Mouse (Mus musculus): ENCODE measurements around the gene Myo1g. TPM values are rescaled to one million over a fixed set of nuclear protein-coding genes. Genes with fewer than 3 reads are reported as not detected.
A peak's percentile ranks its signal among the peaks of the same experiment; 100 is the strongest.

The Myo1g gene
- total RNA-seq, 1 experiment from 2014 or later, result 1.3 TPM

GRCm38 (mm10) chr11:6488041-6488684, 32.6 kb downstream of the Myo1g start:
- DNase-seq, result no peak

DNA sequence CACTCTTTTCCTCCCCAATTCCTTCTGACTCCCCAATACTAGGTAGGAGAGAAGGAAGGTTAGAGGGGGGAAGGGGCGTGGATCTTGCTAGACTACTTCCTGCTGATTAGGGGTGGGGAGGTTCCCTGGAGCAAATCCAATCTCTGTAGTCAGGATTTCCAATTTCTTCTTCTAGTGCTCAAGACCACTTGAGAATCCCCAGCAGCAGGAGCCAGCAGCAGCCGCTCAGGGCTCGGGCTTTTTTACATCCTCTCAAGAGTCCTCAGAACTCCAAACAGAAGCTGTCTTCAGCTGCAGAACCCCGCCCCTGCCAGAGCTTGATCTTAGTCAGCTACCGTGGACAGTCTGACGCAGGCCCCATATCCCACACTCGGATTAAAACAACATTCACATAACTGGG, 33.3 kb downstream of the Myo1g start:
- DNase-seq, result no peak

DNA sequence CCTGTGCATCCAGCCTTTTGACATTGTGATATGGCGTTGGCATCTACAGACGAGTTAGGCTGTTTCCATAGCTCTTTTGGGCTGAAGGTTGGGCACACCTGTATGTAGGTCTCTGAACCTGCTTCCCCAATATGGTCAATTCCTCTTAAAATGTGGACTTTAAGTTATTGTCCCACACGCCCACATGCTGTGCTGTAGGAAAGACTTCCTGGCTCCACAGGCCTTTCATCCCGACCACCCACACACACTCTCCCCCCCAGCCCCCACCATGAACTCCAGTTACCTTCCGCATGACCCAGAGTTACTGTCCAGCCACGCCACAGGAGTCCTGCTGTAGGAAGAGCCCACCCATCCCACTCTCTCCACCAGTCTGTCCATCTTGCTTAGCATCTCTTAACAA, 33.8 kb downstream of the Myo1g start:
- DNase-seq, result no peak

GRCm38 (mm10) chr11:6484244-6484959, 36.4 kb downstream of the Myo1g start:
- no peak for DNase-seq

DNA sequence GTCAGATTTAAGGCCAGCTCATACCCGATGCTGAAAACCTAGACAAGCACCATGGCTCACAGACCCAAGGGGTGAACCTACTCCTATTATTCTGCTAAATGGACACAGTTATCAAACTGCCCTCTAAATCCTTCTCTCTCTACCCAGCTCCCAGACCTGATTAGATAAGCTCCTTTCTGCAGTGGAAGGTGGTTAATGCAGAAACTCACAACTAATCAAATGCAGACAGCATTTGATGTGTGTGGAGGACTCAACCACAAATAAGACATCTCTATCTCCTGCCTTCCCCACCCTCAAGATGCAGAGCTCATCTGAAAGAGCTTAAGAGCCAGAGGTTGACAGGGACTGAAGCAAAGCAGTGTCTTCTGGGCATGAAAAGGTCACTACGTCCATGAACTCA, 37.7 kb downstream of the Myo1g start:
- DNase-seq, result no peak

- DNase-seq, result peak; percentile 11
Measured at GRCm38 (mm10) chr11:6481669-6482185, 39.0 kb downstream of the Myo1g start.

DNA sequence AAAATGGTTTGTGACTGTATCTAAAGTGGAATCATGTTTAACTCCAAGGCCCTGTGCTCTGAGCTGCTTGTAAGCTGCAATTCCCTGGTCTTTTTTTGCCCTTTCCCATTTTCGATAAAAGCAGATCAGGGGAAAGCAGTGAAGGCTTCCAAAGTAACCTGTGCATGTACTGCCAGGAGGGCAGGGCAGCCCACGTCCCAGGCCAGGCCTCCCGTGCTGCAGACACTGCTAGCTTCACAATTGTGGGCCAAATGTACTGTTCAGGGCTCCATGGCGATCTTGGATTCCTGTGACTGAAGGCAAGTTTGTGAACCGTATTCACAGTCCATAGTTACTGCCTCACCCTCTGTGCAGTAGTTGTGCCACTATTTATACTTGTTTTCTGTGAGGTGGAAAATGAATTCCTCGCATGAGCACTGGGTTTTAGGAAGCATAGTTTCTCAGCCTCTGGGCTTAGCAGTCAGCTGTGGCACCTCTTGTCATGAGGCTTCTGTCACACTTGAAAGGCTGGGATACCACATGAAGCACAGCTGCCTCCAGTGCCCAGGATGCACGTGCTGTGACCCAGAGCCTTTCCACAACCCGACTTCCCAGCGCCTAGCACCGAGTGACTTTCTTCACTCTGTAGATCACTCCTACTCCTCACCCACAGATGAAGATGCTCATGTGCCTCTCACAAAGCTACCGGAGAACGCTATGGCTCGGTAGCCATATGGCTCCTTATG, 39.9 kb downstream of the Myo1g start:
- no peak for DNase-seq

GRCm38 (mm10) chr11:6480191-6480590, 40.6 kb downstream of the Myo1g start:
- no peak for DNase-seq

DNA sequence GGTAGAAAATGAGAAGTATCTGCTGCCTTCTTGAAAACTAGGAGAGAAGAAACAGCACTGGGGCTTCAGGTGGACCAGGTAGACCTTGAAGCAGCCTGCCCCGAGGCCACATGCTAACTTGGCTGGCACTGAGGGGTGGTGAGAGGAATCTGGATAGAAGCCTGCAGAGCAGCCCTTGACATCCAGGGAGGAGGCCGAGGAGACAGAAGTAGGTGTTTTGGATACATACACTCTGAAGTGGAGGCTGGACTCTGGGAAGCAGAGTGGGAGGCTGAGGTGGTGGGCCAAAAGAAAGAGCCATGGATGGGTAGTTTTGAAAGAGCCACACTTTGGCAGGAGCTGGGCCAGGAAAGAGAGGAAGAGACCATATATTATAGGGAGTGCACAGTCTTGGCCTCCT, 41.5 kb downstream of the Myo1g start:
- no peak for DNase-seq

DNA sequence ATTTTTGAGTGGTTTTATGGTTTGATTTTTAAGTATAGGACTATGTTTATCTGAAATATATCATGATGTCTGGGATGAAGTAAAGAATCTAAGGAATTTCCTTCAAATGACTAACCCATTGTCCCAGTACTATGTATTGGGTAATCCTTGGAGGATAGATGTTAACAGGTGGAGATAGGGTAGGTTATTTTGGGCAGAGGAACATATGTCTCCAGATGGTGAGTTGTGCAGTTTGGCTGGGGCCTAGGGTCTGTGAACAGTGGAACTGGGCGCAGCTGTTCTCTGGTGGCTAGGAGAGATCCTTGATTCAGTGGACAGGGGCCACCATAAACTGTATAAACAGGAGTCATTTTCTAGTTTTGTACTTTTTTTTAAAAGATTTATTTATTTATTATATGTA, 43.4 kb downstream of the Myo1g start:
- DNase-seq, result no peak

DNA sequence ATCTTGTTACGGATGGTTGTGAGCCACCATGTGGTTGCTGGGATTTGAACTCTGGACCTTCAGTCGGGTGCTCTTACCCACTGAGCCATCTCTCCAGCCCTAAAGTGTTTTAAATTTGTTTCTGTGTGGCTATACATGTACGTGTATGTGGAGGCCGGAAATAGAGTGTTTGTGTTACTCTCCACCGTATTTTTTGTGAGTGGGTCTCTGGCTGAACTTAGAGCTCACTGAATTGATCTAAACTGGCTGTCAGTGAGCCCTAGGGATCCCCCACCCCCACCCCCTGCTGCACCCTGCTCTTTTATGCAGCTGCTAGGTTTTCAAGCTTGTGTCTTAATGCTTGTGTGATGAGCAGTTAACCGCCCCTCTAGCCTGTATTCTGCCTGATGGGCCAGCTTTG, 43.9 kb downstream of the Myo1g start:
- DNase-seq, result no peak

GRCm38 (mm10) chr11:6475867-6476484, 44.8 kb downstream of the Myo1g start, which contains the start of gene Purb:
Gene Purb (minus strand): TSS chr11:6475917.
- peak; percentile 95 for DNase-seq

- peak; percentile 64 for DNase-seq
Measured at GRCm38 (mm10) chr11:6474874-6475731, 45.7 kb downstream of the Myo1g start.

DNA sequence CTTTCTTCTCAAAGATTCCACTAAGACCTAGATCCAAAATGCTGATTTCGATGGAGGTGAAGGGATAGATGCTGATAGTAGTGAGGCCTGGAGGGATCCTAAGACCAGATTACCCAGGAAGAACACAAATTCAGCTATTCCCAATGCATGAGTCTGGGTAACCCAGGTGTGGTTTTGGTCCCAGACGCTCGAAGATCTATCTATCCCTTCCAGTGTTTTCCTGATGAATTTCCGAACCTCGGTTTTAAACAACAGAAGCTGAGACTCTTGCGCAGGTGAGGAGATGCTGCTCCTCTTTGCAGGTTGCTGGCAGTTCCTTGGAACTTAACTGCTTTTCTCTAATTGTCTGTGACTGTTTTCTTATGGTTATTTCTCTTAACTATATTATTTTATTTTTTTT, 46.4 kb downstream of the Myo1g start:
- no peak for DNase-seq

GRCm38 (mm10) chr11:6472076-6472475, 48.7 kb downstream of the Myo1g start:
- no peak for DNase-seq

GRCm38 (mm10) chr11:6471493-6471892, 49.3 kb downstream of the Myo1g start:
- DNase-seq, result no peak

DNA sequence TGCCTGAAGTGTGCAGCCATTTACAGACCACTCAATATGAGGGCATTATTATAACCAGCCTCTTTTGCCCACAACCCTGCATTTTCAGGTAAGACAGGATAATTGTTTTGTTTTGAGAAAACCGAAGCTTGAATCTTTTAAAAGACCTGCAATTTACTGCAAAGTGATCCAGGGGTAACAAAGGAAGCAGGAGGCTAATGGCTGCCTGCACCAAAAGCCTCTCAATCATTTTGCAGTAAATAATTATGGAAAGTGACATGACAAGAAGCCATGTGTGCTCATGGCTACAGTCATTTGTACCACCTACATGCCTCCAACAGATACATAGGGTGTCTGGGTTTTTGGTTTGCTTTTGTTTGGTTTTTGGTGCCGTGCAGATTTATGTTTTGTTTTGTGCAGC, 49.7 kb downstream of the Myo1g start:
- DNase-seq, result no peak

GRCm38 (mm10) chr11:6468541-6468940, 52.2 kb downstream of the Myo1g start:
- DNase-seq, result no peak

DNA sequence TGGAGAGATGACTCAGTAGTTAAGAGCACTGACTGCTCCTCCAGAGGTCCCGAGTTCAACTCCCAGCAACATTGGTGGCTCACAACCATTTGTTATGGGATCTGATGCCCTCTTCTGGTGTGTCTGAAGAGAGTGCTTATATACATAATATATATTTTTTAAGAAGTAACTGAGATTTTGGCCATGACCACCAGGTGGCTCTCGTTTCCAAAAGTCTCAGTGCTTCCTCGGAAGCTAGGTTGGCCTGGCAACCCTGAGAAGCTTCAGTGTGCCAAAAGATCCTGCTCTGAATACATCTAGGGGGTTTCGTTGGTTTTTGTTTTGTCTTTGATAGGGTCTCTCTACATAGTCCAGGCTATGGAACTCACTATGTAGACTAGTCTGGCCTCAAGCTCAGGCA, 55.6 kb downstream of the Myo1g start:
- peak; percentile 53 for DNase-seq

DNA sequence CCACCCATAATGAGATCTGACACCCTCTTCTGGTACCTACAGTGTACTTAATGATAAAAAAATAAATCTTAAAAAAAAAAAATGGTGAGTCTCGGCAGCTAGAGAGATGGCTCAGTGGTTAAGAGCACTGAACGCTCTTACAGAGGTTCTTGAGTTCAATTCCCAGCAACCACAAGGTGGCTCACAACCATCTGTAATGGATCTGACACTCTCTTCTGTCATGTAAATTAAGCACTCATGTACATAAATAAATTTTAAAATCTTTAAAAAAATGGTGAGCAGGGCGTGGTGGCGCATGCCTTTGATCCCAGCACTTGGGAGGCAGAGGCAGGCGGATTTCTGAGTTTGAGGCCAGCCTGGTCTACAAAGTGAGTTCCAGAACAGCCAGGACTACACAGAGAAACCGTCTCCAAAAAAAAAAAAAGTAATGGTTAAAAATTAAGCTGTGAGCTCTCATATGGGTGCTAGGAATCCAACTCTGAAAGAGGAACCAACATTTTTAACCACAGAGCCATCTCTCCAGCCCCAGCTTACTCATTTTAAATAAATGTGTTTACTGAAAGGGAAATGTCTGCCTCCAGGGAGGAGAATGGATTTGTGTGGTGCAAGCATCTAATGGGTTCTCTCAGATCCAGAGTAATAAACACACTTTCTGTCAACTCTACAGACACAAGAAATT, 57.5 kb downstream of the Myo1g start:
- DNase-seq, result no peak
